Mouse (Mus musculus) spleen, adult 2 months (tissue): ENCODE results near the gene Osbpl10.

Experiments
- CTCF ChIP-seq: fragments of 200-500 bp; IDR thresholded peaks from 2 replicates; pipeline ENCODE4 v1.5.1; 2011; ENCODE audit warnings: mild to moderate bottlenecking, inconsistent platforms; ENCODE audit not compliant: insufficient read depth, insufficient read length, insufficient replicate concordance; ENCODE audit errors: extremely low read depth
- POLR2A ChIP-seq: fragments of 200-500 bp; IDR thresholded peaks from 2 replicates; pipeline ENCODE4 v1.6.1; 2011; ENCODE audit warnings: low read depth, low read length, inconsistent platforms

GRCm38 (mm10) chr9:115165996-115166395 is 187.6 kb downstream of the Osbpl10 start:
- TF ChIP-seq POLR2A: no peak
- TF ChIP-seq CTCF: no peak
